Mouse (Mus musculus) liver, embryonic 15.5 days (tissue): Measurements from ENCODE around the gene Olfr1342. TPM values are rescaled to one million over a fixed set of nuclear protein-coding genes. Genes with fewer than 3 reads are reported as not detected.

Experiments
- ATAC-seq: fragments of 200-750 bp; cut with Nextera tagmentation; 2 replicates; pipeline ENCODE4 v1.8.0; 2017; ENCODE audit warnings: moderate number of reproducible peaks, mild to moderate bottlenecking, moderate library complexity; ENCODE audit not compliant: insufficient read depth
- H3K27ac ChIP-seq: fragments of 300-500 bp; sonication (generic); replicated peaks from 2 replicates; pipeline ENCODE4 v1.5.1; 2015; ENCODE audit warnings: mild to moderate bottlenecking, inconsistent platforms
- H3K27me3 ChIP-seq: fragments of 300-500 bp; sonication (generic); 2 replicates; pipeline ENCODE4 v1.6.1; 2015; ENCODE audit warnings: mild to moderate bottlenecking, inconsistent platforms
- H3K36me3 ChIP-seq: fragments of 300-500 bp; sonication (generic); replicated peaks from 2 replicates; pipeline ENCODE4 v1.6.1; 2015; ENCODE audit warnings: moderate library complexity, mild to moderate bottlenecking, inconsistent platforms
- H3K4me1 ChIP-seq: fragments of 300-500 bp; sonication (generic); replicated peaks from 2 replicates; pipeline ENCODE4 v1.6.1; 2015; ENCODE audit warnings: inconsistent platforms
- H3K4me2 ChIP-seq: fragments of 300-500 bp; sonication (generic); 2 replicates; pipeline ENCODE4 v1.6.1; 2015; ENCODE audit warnings: moderate library complexity, mild to moderate bottlenecking, inconsistent platforms
- H3K4me3 ChIP-seq: fragments of 300-500 bp; sonication (generic); replicated peaks from 2 replicates; pipeline ENCODE4 v1.5.1; 2015; ENCODE audit warnings: mild to moderate bottlenecking, inconsistent platforms
- H3K9ac ChIP-seq: fragments of 300-500 bp; sonication (generic); 2 replicates; pipeline ENCODE4 v1.6.1; 2015; ENCODE audit warnings: moderate library complexity, mild to moderate bottlenecking, inconsistent platforms
- H3K9me3 ChIP-seq: fragments of 300-500 bp; sonication (generic); replicated peaks from 2 replicates; pipeline ENCODE4 v1.6.1; 2016; ENCODE audit warnings: inconsistent platforms
- WGBS: fragments of 180-500 bp; shearing (Covaris S2); methylation state at CpG from one replicate; pipeline ENCODE4 v1.1.7; 2015; ENCODE audit warnings: mixed read lengths; ENCODE audit not compliant: insufficient replicate concordance; 5-methylcytosine and 5-hydroxymethylcytosine counted together
- polyA plus RNA-seq: library from polyadenylated mRNA; unstranded; fragments of >200 nt; fragmentation: Nextera tagmentation; extraction: Ambion mirVana; gene quantifications from 2 replicates; pipeline ENCODE4 v1.2.1, GENCODE M21; 2015

Gene Olfr1342
- polyA plus RNA-seq, 1 experiment from 2014 or later: not detected

- Histone ChIP-seq H3K4me1 (no peaks in the 10 kb centered on the region), H3K27ac (no peak overlapping the region), H3K27me3 (no peaks in the 10 kb centered on the region), H3K4me2 (no peak overlapping the region), H3K9ac (no peak overlapping the region), H3K36me3 (no peaks in the 10 kb centered on the region), H3K4me3 (no peak overlapping the region), H3K9me3 (no peaks in the 10 kb centered on the region)
- no peak for ATAC-seq
- 26% methylated on average over 2 of the region's 2 CpGs for WGBS
Observed at GRCm38 (mm10) chr4:118687086-118687485, 5.5 kb downstream of the Olfr1342 start.

- H3K4me3 ChIP-seq: no peak within 1 kb of the TSS
- H3K4me1 ChIP-seq: no peaks in the 10 kb centered on the region
- no peaks in the 10 kb centered on the region for H3K9me3 ChIP-seq
- ATAC-seq: no peak
- H3K9ac ChIP-seq: no peak within 1 kb of the TSS
- no peak within 1 kb of the TSS for H3K27ac ChIP-seq
- H3K27me3 ChIP-seq: no peaks in the 10 kb centered on the region
- H3K36me3 ChIP-seq: no peaks in the 10 kb centered on the region
- no peak within 1 kb of the TSS for H3K4me2 ChIP-seq
Observed at GRCm38 (mm10) chr4:118658652-118659051, 33.9 kb downstream of the Olfr1342 start, which contains the start of gene Olfr62. Olfr62 (plus strand) TSS chr4:118658952.

GRCm38 (mm10) chr4:118645234-118645633 lies 47.3 kb downstream of the Olfr1342 start:
- no peak overlapping the region for H3K9ac ChIP-seq
- 2% methylated on average over 2 of the region's 2 CpGs for WGBS
- no peaks in the 10 kb centered on the region for H3K9me3 ChIP-seq
- H3K36me3 ChIP-seq: no peaks in the 10 kb centered on the region
- no peaks in the 10 kb centered on the region; the same call in 1 of the 2 replicates for H3K27me3 ChIP-seq
- H3K27ac ChIP-seq: no peak overlapping the region
- ATAC-seq: no peak
- H3K4me1 ChIP-seq: no peaks in the 10 kb centered on the region
- no peak overlapping the region for H3K4me3 ChIP-seq
- H3K4me2 ChIP-seq: no peak overlapping the region

GRCm38 (mm10) chr4:118642346-118643190 lies 50.0 kb downstream of the Olfr1342 start:
- ATAC-seq: no peak
- Histone ChIP-seq H3K27me3 (no peaks in the 10 kb centered on the region; the same call in 1 of the 2 replicates), H3K9me3 (no peaks in the 10 kb centered on the region), H3K9ac (no peak overlapping the region), H3K27ac (no peak overlapping the region), H3K4me3 (no peak overlapping the region), H3K36me3 (no peaks in the 10 kb centered on the region), H3K4me2 (no peak overlapping the region), H3K4me1 (no peaks in the 10 kb centered on the region)
- WGBS: 37% methylated on average over 20 of the region's 20 CpGs

Other genes with a start within 250 kb of the Olfr1342 start
- 6.3 and 7.3 TPM in 2 replicates for gene Mpl, start 235.2 kb downstream of the Olfr1342 start, polyA plus RNA-seq
- gene Tie1, start 202.7 kb downstream of the Olfr1342 start, polyA plus RNA-seq: 6.2 and 8.2 TPM in 2 replicates
- gene 2610528J11Rik, start 165.8 kb downstream of the Olfr1342 start, polyA plus RNA-seq: 6.4 and 6.8 TPM in 2 replicates
- 1.9 and 2.0 TPM in 2 replicates for gene Tmem125, start 148.7 kb downstream of the Olfr1342 start, polyA plus RNA-seq
- gene Cfap57, start 72.0 kb downstream of the Olfr1342 start, polyA plus RNA-seq: 0.75 and 0.82 TPM in 2 replicates
- gene Ebna1bp2, start 72.0 kb downstream of the Olfr1342 start, polyA plus RNA-seq: 50.8 and 62.9 TPM in 2 replicates
- gene Olfr62, start 33.8 kb downstream of the Olfr1342 start, polyA plus RNA-seq: not detected in 2 replicates
- gene Olfr1341, start 10.8 kb upstream of the Olfr1342 start, polyA plus RNA-seq: not detected in 2 replicates
- not detected in 2 replicates for gene Olfr1340, start 27.4 kb upstream of the Olfr1342 start, polyA plus RNA-seq
- gene Olfr1339, start 39.4 kb upstream of the Olfr1342 start, polyA plus RNA-seq: not detected in 2 replicates
- gene Olfr1338, start 66.0 kb upstream of the Olfr1342 start, polyA plus RNA-seq: not detected in 2 replicates
- gene Olfr1337, start 89.8 kb upstream of the Olfr1342 start, polyA plus RNA-seq: not detected in 2 replicates
- gene Olfr1335, start 117.2 kb upstream of the Olfr1342 start, polyA plus RNA-seq: not detected in 2 replicates
- not detected in 2 replicates for gene Olfr1333, start 143.5 kb upstream of the Olfr1342 start, polyA plus RNA-seq
- gene Olfr1331, start 171.9 kb upstream of the Olfr1342 start, polyA plus RNA-seq: not detected in 2 replicates
- not detected in 2 replicates for gene Olfr1330, start 195.8 kb upstream of the Olfr1342 start, polyA plus RNA-seq
- gene Olfr1329, start 224.7 kb upstream of the Olfr1342 start, polyA plus RNA-seq: not detected in 2 replicates
- gene Olfr1328, start 245.9 kb upstream of the Olfr1342 start, polyA plus RNA-seq: not detected in 2 replicates